Mouse (Mus musculus): ENCODE results near the gene Celf2. TPM values are rescaled to one million over a fixed set of nuclear protein-coding genes. Genes with fewer than 3 reads are reported as not detected.
A peak's percentile ranks its signal among the peaks of the same experiment; 100 is the strongest.

Gene Celf2
- polyA plus RNA-seq, 1 experiment from 2014 or later, result 25.2 TPM

GRCm38 (mm10) chr2:7334846-7335245 lies 174.5 kb downstream of the Celf2 start:
- H3K27me3 ChIP-seq, result no peaks in the 10 kb centered on the region
- ATAC-seq (no peak), DNase-seq (ENCODE audit: low read depth, low spot score) (no peak)
- TF ChIP-seq CTCF (IDR thresholded peaks at IDR 0.05), result no peak
- ChIA-PET POLR2A (no interaction called here), CTCF (no interaction called here)
- in situ Hi-C loops (cut with MboI; ENCODE audit: low pct_unique_long_range_greater_than_20kb), result no loop called here

GRCm38 (mm10) chr2:7328018-7328899 lies 181.1 kb downstream of the Celf2 start:
- H3K27me3 ChIP-seq, result no peaks in the 10 kb centered on the region
- in situ Hi-C loops (cut with MboI; ENCODE audit: low pct_unique_long_range_greater_than_20kb), result no loop called here
- DNase-seq (ENCODE audit: low read depth, low spot score) (no peak), ATAC-seq (no peak)
- TF ChIP-seq CTCF (IDR thresholded peaks at IDR 0.05), result no peak
- POLR2A ChIA-PET, result interaction anchor here (0.7 to 0.9 kb wide), 2 partner anchors 13 to 320 kb away, joined by 3 read pairs; no protein-coding TSS in a partner anchor
- CTCF ChIA-PET, result interaction anchor here (2.3 kb wide), 1 partner anchor 10 kb away, joined by 7 read pairs; no protein-coding TSS in a partner anchor

- DNase-seq (ENCODE audit: low read depth, low spot score) (no peak), ATAC-seq (no peak)
- CTCF ChIA-PET, result no interaction called here
- POLR2A ChIA-PET, result no interaction called here
- TF ChIP-seq CTCF (IDR thresholded peaks at IDR 0.05), result no peak
- in situ Hi-C loops (cut with MboI; ENCODE audit: low pct_unique_long_range_greater_than_20kb), result no loop called here
- no peaks in the 10 kb centered on the region for H3K27me3 ChIP-seq
Observed at GRCm38 (mm10) chr2:7319760-7320159, 189.6 kb downstream of the Celf2 start.

- DNase-seq (ENCODE audit: low read depth, low spot score) (no peak), ATAC-seq (no peak)
- in situ Hi-C loops (cut with MboI; ENCODE audit: low pct_unique_long_range_greater_than_20kb), result no loop called here
- no peaks in the 10 kb centered on the region for H3K27me3 ChIP-seq
- no peak for TF ChIP-seq CTCF (IDR thresholded peaks at IDR 0.05)
- ChIA-PET CTCF (no interaction called here), POLR2A (no interaction called here)
Observed at GRCm38 (mm10) chr2:7311776-7312175, 197.6 kb downstream of the Celf2 start.

GRCm38 (mm10) chr2:7310840-7311182 lies 198.6 kb downstream of the Celf2 start:
- H3K27me3 ChIP-seq, result no peaks in the 10 kb centered on the region
- DNase-seq (ENCODE audit: low read depth, low spot score), result no peak
- CTCF ChIA-PET, result no interaction called here
- in situ Hi-C loops (cut with MboI; ENCODE audit: low pct_unique_long_range_greater_than_20kb), result no loop called here
- POLR2A ChIA-PET, result no interaction called here
- TF ChIP-seq CTCF (IDR thresholded peaks at IDR 0.05), result no peak
- ATAC-seq, result no peak

GRCm38 (mm10) chr2:7310129-7310839 lies 199.1 kb downstream of the Celf2 start:
- in situ Hi-C loops (cut with MboI; ENCODE audit: low pct_unique_long_range_greater_than_20kb), result no loop called here
- TF ChIP-seq CTCF (IDR thresholded peaks at IDR 0.05), result no peak
- peak; percentile 28 for DNase-seq (ENCODE audit: low read depth, low spot score)
- POLR2A ChIA-PET, result no interaction called here
- CTCF ChIA-PET, result no interaction called here
- ATAC-seq, result peak; percentile 54
- H3K27me3 ChIP-seq, result no peaks in the 10 kb centered on the region

- CTCF ChIA-PET, result interaction anchor here (0.6 kb wide), 1 partner anchor 60 kb away, joined by 3 read pairs; no protein-coding TSS in a partner anchor
- in situ Hi-C loops (cut with MboI; ENCODE audit: low pct_unique_long_range_greater_than_20kb), result no loop called here
- no peak for DNase-seq (ENCODE audit: low read depth, low spot score)
- no peaks in the 10 kb centered on the region for H3K27me3 ChIP-seq
- POLR2A ChIA-PET, result no interaction called here
- ATAC-seq, result no peak
- no peak for TF ChIP-seq CTCF (IDR thresholded peaks at IDR 0.05)
Observed at GRCm38 (mm10) chr2:7309324-7309723, 200.0 kb downstream of the Celf2 start.

- in situ Hi-C loops (cut with MboI; ENCODE audit: low pct_unique_long_range_greater_than_20kb), result no loop called here
- CTCF ChIA-PET, result interaction anchor here (0.6 kb wide), 1 partner anchor 61 kb away, joined by 3 read pairs; no protein-coding TSS in a partner anchor
- ATAC-seq (no peak), DNase-seq (ENCODE audit: low read depth, low spot score) (no peak)
- POLR2A ChIA-PET, result no interaction called here
- no peak for TF ChIP-seq CTCF (IDR thresholded peaks at IDR 0.05)
- H3K27me3 ChIP-seq, result no peaks in the 10 kb centered on the region
Observed at GRCm38 (mm10) chr2:7308731-7309130, 200.6 kb downstream of the Celf2 start.

- ATAC-seq (no peak), DNase-seq (ENCODE audit: low read depth, low spot score) (no peak)
- CTCF ChIA-PET, result interaction anchor here (1.6 kb wide), 1 partner anchor 18 kb away, joined by 4 read pairs; no protein-coding TSS in a partner anchor
- POLR2A ChIA-PET, result no interaction called here
- no peaks in the 10 kb centered on the region for H3K27me3 ChIP-seq
- TF ChIP-seq CTCF (IDR thresholded peaks at IDR 0.05), result no peak
- in situ Hi-C loops (cut with MboI; ENCODE audit: low pct_unique_long_range_greater_than_20kb), result no loop called here
Observed at GRCm38 (mm10) chr2:7287434-7287833, 221.9 kb downstream of the Celf2 start.

- no peak for TF ChIP-seq CTCF (IDR thresholded peaks at IDR 0.05)
- ChIA-PET CTCF (interaction anchor here (0.7 to 1.0 kb wide), 2 partner anchors 13 to 90 kb away, joined by 3 read pairs; no protein-coding TSS in a partner anchor), POLR2A (no interaction called here)
- in situ Hi-C loops (cut with MboI; ENCODE audit: low pct_unique_long_range_greater_than_20kb), result no loop called here
- no peaks in the 10 kb centered on the region for H3K27me3 ChIP-seq
- no peak for DNase-seq (ENCODE audit: low read depth, low spot score)
- no peak for ATAC-seq
Observed at GRCm38 (mm10) chr2:7273214-7273613, 236.1 kb downstream of the Celf2 start.

GRCm38 (mm10) chr2:7270051-7270450 lies 239.3 kb downstream of the Celf2 start:
- no peak for TF ChIP-seq CTCF (IDR thresholded peaks at IDR 0.05)
- ATAC-seq (no peak), DNase-seq (ENCODE audit: low read depth, low spot score) (no peak)
- in situ Hi-C loops (cut with MboI; ENCODE audit: low pct_unique_long_range_greater_than_20kb), result no loop called here
- ChIA-PET CTCF (interaction anchor here (1.0 to 2.0 kb wide), 2 partner anchors 17 to 25 kb away, joined by 3 to 4 read pairs; no protein-coding TSS in a partner anchor), POLR2A (no interaction called here)
- no peaks in the 10 kb centered on the region for H3K27me3 ChIP-seq

Data from Patski (cell line).